Mouse (Mus musculus) fat pad, adult 2 months (tissue): ENCODE data around the gene Apol11b.
"Not testable (repeated sequence)": the region's sequence is repeated elsewhere in the genome, so short reads cannot be mapped to it uniquely, and the experiment has no call there.

ENCODE experiments used
- DNase-seq: peaks from one replicate; pipeline ENCODE4 v3.0.0-alpha.2; 2011; ENCODE audit warnings: low read depth, low spot score; ENCODE audit errors: extremely low read depth

Gene Apol11b

DNA sequence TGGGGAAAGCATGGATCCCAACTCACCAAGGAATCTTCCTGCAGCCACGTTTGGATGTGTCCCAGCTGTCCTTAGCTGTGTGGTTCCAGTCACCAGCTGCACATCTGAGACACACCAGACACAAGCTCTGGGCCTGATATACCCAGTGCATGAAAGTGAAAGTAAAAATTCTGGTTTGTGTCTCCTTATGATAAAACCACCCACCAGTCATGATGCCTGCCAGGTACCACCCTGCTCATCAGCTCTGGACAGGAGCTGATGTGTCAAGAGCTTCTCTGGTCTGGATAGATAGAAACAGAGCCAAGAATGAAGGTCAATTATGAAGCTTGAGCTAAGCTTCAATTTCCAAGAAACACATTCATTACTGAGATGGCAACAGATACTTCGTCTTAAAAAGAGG, at the start of gene Apol11b:
Gene Apol11b (minus strand): TSS at position 111 of the 400 bp plus-strand sequence.
- DNase-seq, result not testable (repeated sequence)

DNA sequence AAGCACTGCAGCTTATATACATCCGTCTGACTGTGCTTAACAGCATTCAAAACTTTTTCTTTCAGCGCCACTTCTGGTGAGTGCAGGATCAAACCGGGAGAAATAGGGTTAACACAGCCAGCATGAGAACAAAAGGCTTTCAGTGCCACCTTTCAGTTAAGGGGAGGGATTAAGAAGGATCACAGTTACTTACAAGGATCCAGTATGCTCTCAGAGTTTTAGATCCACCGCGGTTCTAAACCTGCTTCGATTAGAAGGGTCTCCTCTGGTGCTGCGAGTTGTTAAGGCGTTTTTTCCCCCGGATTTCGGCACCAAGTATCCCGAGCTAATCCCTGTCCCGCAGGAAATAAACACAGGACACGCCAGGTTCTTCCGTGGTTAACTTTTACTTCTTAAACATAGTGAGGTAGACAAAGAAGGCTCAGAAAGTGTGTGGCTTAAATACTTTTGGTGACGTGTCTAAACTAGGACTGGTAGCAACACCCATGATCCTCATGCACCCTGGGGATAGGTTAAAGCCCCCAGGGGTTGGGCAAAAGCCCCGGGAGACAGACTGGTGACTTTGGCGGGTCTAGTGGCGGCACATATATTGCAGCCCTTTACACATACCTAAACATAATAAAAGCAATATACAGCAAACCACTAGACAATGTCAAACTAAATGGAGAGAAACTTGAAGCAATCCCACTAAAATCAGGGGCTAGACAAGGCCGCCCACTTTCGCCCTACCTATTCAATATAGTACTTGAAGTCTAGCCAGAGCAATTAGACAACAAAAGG, 48.6 kb upstream of the Apol11b start:
- DNase-seq, result peak; percentile 1

DNA sequence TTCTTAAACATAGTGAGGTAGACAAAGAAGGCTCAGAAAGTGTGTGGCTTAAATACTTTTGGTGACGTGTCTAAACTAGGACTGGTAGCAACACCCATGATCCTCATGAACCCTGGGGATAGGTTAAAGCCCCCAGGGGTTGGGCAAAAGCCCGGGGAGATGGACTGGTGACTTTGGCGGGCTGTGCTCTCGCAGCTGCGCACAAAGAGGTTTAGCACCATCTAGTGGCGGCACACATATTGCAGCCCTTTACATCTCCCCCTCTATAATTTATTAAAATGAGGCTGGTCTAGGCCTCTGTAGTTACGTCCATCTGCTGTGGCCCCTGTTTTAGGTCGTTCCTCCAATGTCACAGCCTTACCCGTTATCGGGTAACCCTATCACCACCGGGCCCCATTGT, 40.9 kb upstream of the Apol11b start:
- not testable (repeated sequence) for DNase-seq

DNA sequence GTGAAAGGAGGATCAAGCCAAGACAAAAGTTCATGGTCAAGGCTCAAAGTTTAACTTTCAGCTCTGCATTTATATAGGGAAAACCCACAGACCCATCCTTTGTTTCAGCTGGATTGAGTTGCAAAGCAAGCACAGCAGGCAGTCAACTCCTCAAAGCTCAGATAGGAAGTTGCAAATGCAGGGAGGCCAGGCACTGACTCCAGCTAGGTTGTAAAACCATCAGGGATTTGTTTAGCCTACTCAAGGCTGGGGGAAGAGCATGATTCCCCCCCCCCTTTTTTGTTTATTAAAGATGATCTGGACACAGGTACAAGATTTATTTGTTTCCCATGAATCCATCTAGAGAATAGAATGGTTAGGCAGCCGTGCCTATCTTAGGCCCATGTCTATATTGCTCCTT, 31.0 kb upstream of the Apol11b start:
- DNase-seq, result not testable (repeated sequence)

DNA sequence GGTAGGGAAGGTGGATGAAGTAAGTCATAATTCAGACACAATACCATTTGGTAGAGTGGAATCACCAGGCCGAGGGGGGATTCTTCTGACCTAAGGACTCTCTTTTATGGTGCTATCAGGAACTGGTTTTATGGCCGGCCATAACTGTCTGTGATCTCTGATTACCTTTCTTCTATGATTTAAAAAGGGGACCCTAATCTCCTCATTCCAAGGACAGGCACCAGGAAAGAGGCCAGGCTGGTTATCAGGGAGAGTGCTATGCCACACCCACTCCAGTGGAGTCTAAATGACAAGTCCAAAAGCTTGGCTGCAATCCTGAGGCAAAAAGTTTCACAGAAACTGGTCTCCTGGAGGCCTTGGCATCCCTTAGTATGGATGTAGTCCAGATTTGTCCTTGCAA, 18.8 kb upstream of the Apol11b start:
- peak; percentile 0 for DNase-seq

DNA sequence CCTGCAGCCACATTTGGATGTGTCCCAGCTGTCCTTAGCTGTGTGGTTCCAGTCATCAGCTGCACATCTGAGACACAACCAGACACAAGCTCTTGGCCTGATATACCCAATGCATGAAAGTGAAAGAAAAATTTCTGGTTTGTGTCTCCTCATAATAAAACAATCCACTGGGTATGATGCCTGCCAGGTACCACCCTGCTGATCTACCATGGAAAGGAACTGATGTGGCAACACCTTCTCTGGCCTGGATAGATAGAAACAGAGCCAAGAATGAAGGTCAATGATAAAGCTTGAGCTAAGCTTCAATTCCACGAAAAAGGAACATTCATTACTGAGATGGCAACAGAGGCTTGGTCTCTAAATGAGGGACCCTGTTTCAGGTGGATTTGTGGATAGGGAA, 16.7 kb upstream of the Apol11b start:
- not testable (repeated sequence) for DNase-seq

DNA sequence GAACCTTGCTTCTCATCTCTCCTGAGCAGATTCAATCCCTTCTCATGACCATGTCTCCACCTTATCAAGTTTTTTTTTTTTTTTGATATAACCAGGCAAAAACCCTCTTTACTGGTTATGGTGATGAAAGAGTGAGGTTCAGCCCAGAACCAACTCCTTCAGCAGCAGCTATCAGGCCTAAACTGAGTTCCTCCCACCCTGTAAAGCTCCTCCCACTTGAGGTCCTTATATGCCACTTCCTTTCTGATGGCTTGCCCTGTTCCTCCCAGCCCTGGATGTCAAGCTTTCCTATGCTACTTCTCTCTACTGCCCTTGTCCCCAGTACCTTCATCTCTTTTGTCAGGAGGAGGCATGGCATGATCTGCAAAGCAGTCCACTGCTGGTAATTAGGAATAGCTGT, 8.1 kb upstream of the Apol11b start:
- not testable (repeated sequence) for DNase-seq

DNA sequence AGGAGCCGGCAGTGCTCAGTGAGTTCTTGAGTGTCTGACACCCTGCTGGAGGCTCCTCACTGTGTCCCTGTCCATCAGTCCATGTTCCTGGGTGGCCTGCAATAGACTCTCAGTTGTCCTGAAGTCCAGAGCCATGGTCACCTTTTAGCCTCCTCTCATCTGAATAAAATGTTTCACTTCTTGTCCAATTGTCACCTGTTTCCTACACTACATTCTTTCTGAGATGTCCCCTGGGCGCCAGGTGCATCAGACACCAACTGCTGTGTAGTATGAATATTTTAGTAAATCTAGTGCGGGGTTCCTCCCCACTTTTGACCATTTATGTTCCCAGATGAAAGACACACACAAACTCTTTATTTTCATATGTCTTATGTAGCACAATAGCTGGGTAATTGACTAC, 13.3 kb downstream of the Apol11b start:
- not testable (repeated sequence) for DNase-seq

DNA sequence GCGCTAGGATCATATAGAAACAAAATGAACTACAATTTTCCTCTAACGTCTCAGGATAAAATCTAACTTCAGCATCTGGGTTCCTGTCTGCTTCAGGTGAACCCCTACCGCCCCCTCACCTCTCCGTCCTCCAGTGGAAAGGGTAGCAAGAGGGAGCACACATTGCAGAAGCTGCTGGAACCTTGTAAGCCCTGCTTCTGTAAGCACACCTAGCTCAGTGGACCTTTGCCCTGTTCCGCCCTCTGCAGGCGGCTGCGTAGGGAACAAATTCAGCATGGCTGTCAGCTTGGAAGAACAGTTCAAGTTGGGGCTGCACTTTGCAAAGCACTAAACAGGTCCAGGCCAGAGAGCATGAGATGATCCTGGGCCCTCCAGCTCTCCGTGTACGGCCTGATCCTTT, 14.4 kb downstream of the Apol11b start:
- DNase-seq, result not testable (repeated sequence)

DNA sequence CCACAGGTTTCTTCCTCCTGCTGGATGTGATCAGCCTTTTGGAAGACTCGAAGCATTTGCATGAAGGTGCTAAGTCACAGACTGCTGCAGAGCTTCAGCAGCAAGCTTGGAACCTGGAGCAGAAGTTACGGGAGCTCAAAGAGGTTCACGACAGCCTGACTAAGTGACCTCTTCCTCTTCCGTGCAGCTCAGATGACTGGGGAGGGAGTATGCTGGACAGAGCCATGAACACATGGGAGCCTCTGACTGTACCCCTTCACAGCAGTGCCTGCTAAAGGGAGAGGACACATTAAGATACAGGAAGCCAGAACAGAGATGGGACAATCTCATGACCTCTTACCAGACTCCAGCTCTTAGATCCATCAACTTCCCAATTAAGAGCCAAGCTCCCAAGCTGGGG, 16.6 kb downstream of the Apol11b start:
- not testable (repeated sequence) for DNase-seq

DNA sequence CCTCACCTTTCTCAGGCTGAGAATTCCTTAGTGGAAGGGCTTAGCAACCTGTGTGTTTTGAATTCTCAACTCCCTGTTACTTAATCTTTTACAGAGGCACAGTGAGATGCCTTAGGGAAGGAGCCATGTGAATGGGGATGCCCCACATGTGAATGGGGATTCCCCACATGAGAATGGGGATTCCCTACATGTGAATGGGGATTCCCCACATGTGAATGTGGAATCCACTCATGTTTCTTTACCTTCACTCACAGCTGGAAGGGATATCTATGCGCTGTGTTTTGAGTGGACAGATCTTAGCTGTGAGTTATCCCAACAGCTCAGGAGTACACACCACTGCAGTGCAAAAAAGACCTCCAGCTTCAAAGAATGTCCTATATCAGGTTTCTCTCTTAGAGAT, 18.4 kb downstream of the Apol11b start:
- DNase-seq, result no peak

DNA sequence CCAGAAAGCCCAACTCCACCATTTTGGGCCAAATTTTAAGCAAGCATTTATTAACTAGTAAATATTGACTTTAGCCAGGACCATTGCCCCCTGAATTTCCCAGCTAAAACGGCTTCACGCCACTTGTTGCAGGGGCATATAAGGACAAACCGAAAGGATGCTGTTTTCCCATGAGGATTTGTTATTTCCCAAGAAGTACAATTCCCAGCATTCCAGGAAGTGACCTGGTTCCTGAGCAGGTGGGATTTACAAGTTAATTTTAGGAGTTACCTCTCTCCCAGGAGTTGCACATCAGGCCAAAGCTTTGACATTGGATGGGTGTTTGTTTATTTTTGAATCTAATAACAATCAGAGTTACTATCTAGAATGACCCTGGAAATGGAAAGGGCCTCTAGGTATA, 37.0 kb downstream of the Apol11b start:
- no peak for DNase-seq

DNA sequence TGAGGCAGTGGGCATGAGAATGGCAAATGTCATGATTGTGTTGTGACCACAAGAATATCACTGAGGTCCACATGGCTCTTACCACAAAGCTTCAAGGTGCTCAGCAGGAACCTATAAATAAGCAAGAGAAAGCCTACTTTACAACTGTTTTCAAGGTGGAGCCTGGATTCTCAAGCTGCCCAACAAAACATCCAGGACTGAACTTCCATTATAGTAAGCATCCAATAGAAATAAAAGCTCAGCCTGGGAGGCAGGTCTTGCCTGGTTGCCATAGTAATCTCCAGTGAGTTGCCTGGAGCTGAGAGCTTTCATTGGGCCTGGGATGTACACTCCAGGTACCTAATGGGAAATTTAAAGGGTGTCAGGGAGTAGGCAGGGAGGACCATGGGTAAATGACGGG, 44.1 kb downstream of the Apol11b start, which contains the start of gene Gm36245:
Gene Gm36245 (plus strand): TSS at position 301 of the 400 bp plus-strand sequence.
- DNase-seq, result no peak

DNA sequence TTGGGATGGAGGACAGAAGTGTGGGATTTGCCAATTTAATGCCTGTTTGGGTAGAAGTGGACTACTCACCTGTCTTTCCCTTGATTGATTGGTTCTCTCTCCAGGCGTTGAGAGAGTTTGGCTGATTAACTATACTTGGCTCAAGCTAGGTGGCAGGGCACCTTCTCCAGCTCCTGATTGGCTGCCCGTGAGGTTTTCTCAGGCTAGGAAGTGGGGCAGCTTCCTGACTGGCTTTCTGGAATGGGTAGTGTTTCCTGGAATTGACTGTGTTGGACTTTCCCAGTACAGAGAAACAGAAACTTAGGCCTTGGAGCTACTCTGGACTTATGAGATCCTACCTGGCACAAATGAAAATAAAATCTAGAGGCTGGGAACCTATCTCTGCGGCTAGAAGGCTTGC, 44.7 kb downstream of the Apol11b start:
- no peak for DNase-seq

DNA sequence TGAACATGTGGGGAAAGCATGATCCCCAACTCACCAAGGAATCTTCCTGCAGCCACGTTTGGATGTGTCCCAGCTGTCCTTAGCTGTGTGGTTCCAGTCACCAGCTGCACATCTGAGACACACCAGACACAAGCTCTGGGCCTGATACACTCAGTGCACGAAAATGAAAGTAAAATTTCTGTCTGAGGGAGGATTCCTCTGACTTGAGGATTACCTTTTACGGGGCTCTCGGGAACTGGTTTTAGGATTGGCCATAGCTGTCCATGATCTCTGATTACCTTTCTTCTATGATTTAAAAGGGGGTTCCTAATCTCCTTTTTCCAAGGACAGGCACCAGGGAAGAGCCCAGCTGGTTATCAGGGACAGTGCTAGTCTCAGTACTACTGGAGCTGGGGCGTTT, 47.1 kb downstream of the Apol11b start, which contains the start of gene Apol10b:
Gene Apol10b (minus strand): TSS at position 165 of the 400 bp plus-strand sequence.
- DNase-seq, result no peak

DNA sequence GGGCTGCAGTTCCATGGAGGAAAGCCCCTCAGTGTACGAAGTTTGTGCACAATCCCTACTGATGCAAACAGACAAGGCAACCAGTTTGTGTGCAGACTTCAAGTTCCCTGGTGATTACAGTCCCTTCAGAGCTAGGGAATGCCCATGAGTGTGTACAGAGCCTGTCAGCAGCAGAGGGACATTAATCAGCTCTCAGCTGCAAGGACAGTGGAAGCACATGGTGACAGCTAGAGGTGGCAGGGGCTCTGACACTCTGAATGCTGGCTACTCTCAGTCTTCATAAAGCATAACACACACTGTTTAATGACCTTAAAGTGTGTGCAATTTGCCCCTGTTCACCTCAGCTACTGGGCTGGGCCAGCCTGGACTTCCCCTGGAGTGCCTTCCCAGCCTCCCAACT, 49.5 kb downstream of the Apol11b start:
- no peak for DNase-seq

DNA sequence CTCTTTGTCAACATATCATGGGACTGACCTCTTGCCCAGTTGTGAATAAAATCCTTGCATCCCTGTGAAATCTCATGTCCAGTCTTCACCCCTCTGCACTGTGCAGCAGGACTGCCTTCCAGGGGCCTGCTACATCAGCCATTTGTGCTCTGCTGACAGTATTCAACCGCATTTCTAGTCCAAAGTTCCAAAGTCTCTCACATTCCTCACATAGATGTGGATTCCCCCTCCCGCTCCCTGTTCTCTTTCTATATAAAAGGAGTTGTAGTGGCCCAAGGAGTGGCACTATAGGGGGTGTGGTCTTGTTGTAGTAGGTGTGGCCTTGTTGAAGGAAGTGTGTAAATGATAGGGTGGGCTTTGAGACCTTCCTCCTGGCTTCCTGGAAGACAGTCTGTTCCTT, 52.2 kb downstream of the Apol11b start:
- DNase-seq, result no peak

DNA sequence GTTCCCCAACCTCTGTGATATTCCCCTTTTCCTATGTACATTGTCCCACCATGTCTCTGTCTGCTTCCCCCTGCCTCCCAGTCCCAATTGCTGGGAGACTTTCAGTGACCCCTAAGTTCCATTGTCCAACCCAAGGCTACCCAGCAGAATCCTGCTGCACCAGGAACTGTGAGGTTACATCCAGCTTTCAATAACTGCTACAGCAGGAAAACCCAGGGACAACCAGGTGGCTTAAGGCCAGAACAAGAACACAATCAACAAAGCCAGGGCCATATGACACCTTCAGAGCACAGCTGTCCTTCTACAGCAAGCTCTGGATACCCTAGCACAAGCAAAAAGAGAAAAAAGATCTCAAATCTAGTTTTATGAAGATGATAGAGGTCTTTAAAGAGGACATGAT, 54.1 kb downstream of the Apol11b start:
- DNase-seq, result no peak

DNA sequence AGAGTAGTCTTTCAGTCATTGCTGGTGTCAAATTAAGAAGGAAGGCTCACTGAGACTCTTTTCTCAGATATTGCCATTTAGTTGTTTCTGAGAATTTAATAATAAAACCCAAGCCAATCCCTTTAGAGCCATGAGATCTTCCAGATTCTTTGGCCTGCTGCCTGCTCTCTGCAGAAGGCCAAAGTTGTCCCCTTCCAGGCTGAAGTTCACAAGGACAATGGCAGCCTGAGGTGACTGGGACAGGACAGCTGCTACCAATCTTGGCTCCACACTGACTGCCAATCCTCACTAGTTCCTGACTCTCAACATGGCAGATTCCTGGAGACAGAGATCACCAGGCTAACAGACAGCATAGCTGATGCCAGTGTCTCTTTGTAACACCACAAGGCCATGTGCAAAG, 56.1 kb downstream of the Apol11b start:
- DNase-seq, result no peak
